Comparison of ENCODE assay signal across 25 mouse cellular contexts in the genomic region with DNA sequence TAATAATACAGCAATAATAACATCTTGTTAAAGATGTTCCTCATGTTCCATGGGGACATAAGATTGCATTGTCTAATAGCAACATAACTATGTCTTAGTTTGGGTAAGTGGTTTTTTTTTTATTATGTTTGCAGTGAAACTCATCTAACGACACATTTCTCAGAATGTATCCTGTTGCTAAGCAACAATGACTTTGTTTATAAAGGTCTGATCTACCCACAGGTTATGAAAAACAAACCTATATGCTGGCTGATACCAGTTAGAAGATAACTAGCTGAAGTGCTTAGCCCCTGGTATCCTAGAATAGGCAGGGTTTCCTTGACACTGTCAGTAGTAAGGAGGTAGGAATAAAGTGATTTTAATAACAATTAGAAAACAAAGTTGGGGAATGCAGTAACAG. TPM values are rescaled to one million over a fixed set of nuclear protein-coding genes. Genes with fewer than 3 reads are reported as not detected.
A peak's percentile ranks its signal among the peaks of the same experiment; 100 is the strongest.
DNase-seq lines count a peak whose midpoint lies in the region; ATAC-seq lines count a peak whose summit lies in the region.
"Had no signal": no experiment of that assay in that cellular context is flagged by ENCODE, and none has a peak within 500 bp of the region (broad histone marks: within the 10 kb centered on the region; RNA-seq: fewer than 3 reads in every experiment).

No protein-coding gene starts in this region.

- H3K36me3 ChIP-seq in hindbrain, embryonic 10.5 days = peaks cover 7% of the 10 kb centered on the region; the same call in 1 of the 2 replicates
- peaks cover 19% of the 10 kb centered on the region for H3K36me3 ChIP-seq in hindbrain, embryonic 13.5 days
- H3K36me3 ChIP-seq: neural tube, embryonic 15.5 days had no signal

- H3K27ac ChIP-seq in hindbrain, embryonic 10.5 days = peak overlapping the region; percentile 83; the same call in 1 of the 2 replicates
- no peak overlapping the region for H3K27ac ChIP-seq in hindbrain, embryonic 13.5 days
- H3K27ac ChIP-seq: forebrain, embryonic 13.5 days; limb, embryonic 13.5 days; neural tube, embryonic 15.5 days had no signal

- H3K9ac ChIP-seq in hindbrain, embryonic 13.5 days = no peak overlapping the region
- H3K9ac ChIP-seq: heart, embryonic 12.5 days; hindbrain, embryonic 15.5 days; neural tube, embryonic 15.5 days had no signal

- WGBS in hindbrain, embryonic 10.5 days = 91% methylated on average over 1 of the region's 1 CpGs
- 77% methylated on average over 1 of the region's 1 CpGs for WGBS in hindbrain, embryonic 13.5 days

- no peaks in the 10 kb centered on the region for H3K9me3 ChIP-seq in hindbrain, embryonic 10.5 days
- no peaks in the 10 kb centered on the region for H3K9me3 ChIP-seq in hindbrain, embryonic 13.5 days
- H3K9me3 ChIP-seq: forebrain, embryonic 13.5 days; G1E; heart, embryonic 12.5 days; hindbrain, embryonic 15.5 days; limb, embryonic 13.5 days; megakaryocyte, embryonic 14.5 days; neural tube, embryonic 15.5 days had no signal

- peaks cover 16% of the 10 kb centered on the region for H3K4me1 ChIP-seq in hindbrain, embryonic 10.5 days (replicated peaks)
- H3K4me1 ChIP-seq in hindbrain, embryonic 13.5 days (replicated peaks) = peaks cover 10% of the 10 kb centered on the region

- no peak overlapping the region for H3K4me3 ChIP-seq in hindbrain, embryonic 10.5 days
- no peak overlapping the region for H3K4me3 ChIP-seq in hindbrain, embryonic 13.5 days
- H3K4me3 ChIP-seq: forebrain, embryonic 13.5 days; heart, embryonic 12.5 days; hindbrain, embryonic 15.5 days; limb, embryonic 13.5 days; neural tube, embryonic 15.5 days had no signal

- DNase-seq in hindbrain, embryonic 10.5 days (ENCODE audit: low spot score) = no peak
- peak; percentile 41 for DNase-seq in CD4-positive helper T cell, adult 2 months (ENCODE audit: low read depth, low spot score)
- no peak for DNase-seq in adrenal gland, adult 18-20 months (ENCODE audit: low spot score in 2 of 2)

- no peaks in the 10 kb centered on the region for H3K27me3 ChIP-seq in hindbrain, embryonic 10.5 days (ENCODE audit: insufficient read depth, poor library complexity, severe bottlenecking)
- no peaks in the 10 kb centered on the region for H3K27me3 ChIP-seq in hindbrain, embryonic 13.5 days
- H3K27me3 ChIP-seq: forebrain, embryonic 13.5 days; heart, embryonic 12.5 days; hindbrain, embryonic 15.5 days; limb, embryonic 13.5 days; megakaryocyte, embryonic 14.5 days; neural tube, embryonic 15.5 days had no signal

- no peak overlapping the region for H3K4me2 ChIP-seq in hindbrain, embryonic 13.5 days
- H3K4me2 ChIP-seq: limb, embryonic 13.5 days; liver, embryonic 11.5 days had no signal

- ATAC-seq in hindbrain, embryonic 13.5 days (ENCODE audit: low FRiP score) = no peak
- peak; percentile 76 for ATAC-seq in CD4-positive, CD25-positive, alpha-beta regulatory T cell, adult 4 months
- ATAC-seq in inflammation-experienced regulatory T-cells, adult 6 months = peak; percentile 73
- no peak for ATAC-seq in erythroblast, adult 5-6 weeks (replicated peaks; ENCODE audit: low FRiP score, poor library complexity, severe bottlenecking)

RNA-seq across cellular contexts. Expression of gene Fig4, which starts 15.0 kb away (rescaled TPM):
- polyA plus RNA-seq in hindbrain, embryonic 10.5 days (2016; fragmentation: Nextera tagmentation; extraction: Ambion mirVana) = 18.8 and 19.6 TPM in 2 replicates
- polyA plus RNA-seq in hindbrain, embryonic 13.5 days (2015; fragmentation: Nextera tagmentation; extraction: Ambion mirVana) = 28.0 and 29.1 TPM in 2 replicates
- 10 to 100 TPM; 11.7 to 12.2 TPM for polyA plus RNA-seq in CD4-positive, CD25-positive, alpha-beta regulatory T cell, adult 4 months (2017; shearing (Covaris generic))
- polyA plus RNA-seq in inflammation-experienced regulatory T-cells, adult 6 months (2017; shearing (Covaris generic)) = 10 to 100 TPM in 2 of 3 experiments, 1 to 10 TPM in 1; 8.1 to 12.7 (median 10.9) TPM
- total RNA-seq in adrenal gland, adult 18-20 months (2021) = 10 to 100 TPM; 13.8 to 17.7 TPM
- 12.7 and 25.4 TPM in 2 replicates for total RNA-seq in erythroblast, adult 5-6 weeks (2015; ENCODE audit: low replicate concordance)
- total RNA-seq in erythroblast, adult 5-6 weeks (2017; ENCODE audit: low replicate concordance) = 13.5 and 17.9 TPM in 2 replicates

RNA-seq across cellular contexts. Expression of gene Ak9, which starts 15.7 kb away (rescaled TPM):
- 0.16 and 0.34 TPM in 2 replicates for polyA plus RNA-seq in hindbrain, embryonic 10.5 days (2016; fragmentation: Nextera tagmentation; extraction: Ambion mirVana)
- polyA plus RNA-seq in hindbrain, embryonic 13.5 days (2015; fragmentation: Nextera tagmentation; extraction: Ambion mirVana) = 0.25 and 0.26 TPM in 2 replicates
- polyA plus RNA-seq in CD4-positive, CD25-positive, alpha-beta regulatory T cell, adult 4 months (2017; shearing (Covaris generic)) = not detected
- polyA plus RNA-seq in inflammation-experienced regulatory T-cells, adult 6 months (2017; shearing (Covaris generic)) = under 1 TPM in 2 of 3 experiments, not detected in 1; 0.06 to 0.07 TPM
- total RNA-seq in adrenal gland, adult 18-20 months (2021) = under 1 TPM in 1 of 2 experiments, not detected in 1; 0.10 TPM
- not detected in 2 replicates for total RNA-seq in erythroblast, adult 5-6 weeks (2015; ENCODE audit: low replicate concordance)
- total RNA-seq in erythroblast, adult 5-6 weeks (2017; ENCODE audit: low replicate concordance) = 0.17 TPM in 1 of 2 replicates, not detected in the other
- total RNA-seq: common myeloid progenitor, adult 5-6 weeks; G1E; gastrocnemius, postnatal 25 days; heart, postnatal 10 days; monocyte, adult 5-6 weeks had no signal
- polyA plus RNA-seq: G1E; intestine, postnatal 0 days; large intestine, adult 2 months; limb, embryonic 13.5 days; liver, embryonic 11.5 days; liver, embryonic 16.5 days; small intestine, adult 2 months; stomach, embryonic 14.5 days; urinary bladder, adult 2 months had no signal

Comparison
In these comparisons a context has a peak if more than half of its experiments do, and no peak if none do; other contexts are left out.
1. ATAC-seq: peak in CD4-positive, CD25-positive, alpha-beta regulatory T cell, adult 4 months (single experiment) and inflammation-experienced regulatory T-cells, adult 6 months (single experiment); none in hindbrain, embryonic 13.5 days (single experiment) and erythroblast, adult 5-6 weeks (single experiment).